Comparison of ENCODE assay signal across 20 mouse cellular contexts in the genomic region with DNA sequence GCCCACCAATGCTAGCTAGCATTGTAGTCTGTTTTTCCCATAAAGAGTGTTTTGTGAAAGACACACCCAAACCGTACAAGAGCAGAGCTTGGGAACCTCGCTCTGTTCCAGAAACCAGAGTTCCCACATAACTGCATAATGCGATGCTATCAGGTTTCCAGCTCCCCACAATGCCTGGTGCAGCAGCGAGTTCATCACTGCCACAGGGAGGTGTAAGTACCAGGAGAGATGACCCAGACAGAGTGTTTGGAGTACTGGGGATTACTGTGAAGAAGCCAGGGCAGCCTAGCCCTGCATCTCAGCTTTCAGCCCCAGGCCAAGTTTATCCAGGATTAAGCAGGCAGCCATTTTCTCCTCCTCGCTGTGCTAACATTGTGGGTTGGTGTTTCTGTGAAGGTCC. TPM values are rescaled to one million over a fixed set of nuclear protein-coding genes. Genes with fewer than 3 reads are reported as not detected.
DNase-seq lines count a peak whose midpoint lies in the region; ATAC-seq lines count a peak whose summit lies in the region.
"Had no signal": no experiment of that assay in that cellular context is flagged by ENCODE, and none has a peak within 500 bp of the region (broad histone marks: within the 10 kb centered on the region; RNA-seq: fewer than 3 reads in every experiment).

No protein-coding gene starts in this region.

- peaks cover 14% of the 10 kb centered on the region; the same call in 1 of the 2 replicates for H3K4me1 ChIP-seq in lung, embryonic 15.5 days
- H3K4me1 ChIP-seq in embryonic facial prominence, embryonic 15.5 days, result no peaks in the 10 kb centered on the region
- H3K4me1 ChIP-seq: liver, embryonic 13.5 days; neural tube, embryonic 15.5 days had no signal

- 0 out of 2 replicates have a peak overlapping the region, but pooled peaks have one; percentile 6 for H3K27ac ChIP-seq in lung, embryonic 15.5 days
- H3K27ac ChIP-seq in embryonic facial prominence, embryonic 15.5 days (replicated peaks), result peak overlapping the region; percentile 8; the same call in 1 of the 2 replicates
- H3K27ac ChIP-seq: heart, embryonic 15.5 days; hindbrain, embryonic 10.5 days; liver, embryonic 13.5 days; neural tube, embryonic 15.5 days had no signal

- H3K36me3 ChIP-seq in lung, embryonic 15.5 days, result no peaks in the 10 kb centered on the region
- no peaks in the 10 kb centered on the region for H3K36me3 ChIP-seq in embryonic facial prominence, embryonic 15.5 days
- H3K36me3 ChIP-seq: heart, embryonic 15.5 days; hindbrain, embryonic 10.5 days; liver, embryonic 13.5 days; neural tube, embryonic 15.5 days had no signal

- WGBS in lung, embryonic 15.5 days, result 55% methylated on average over 5 of the region's 5 CpGs
- 24% methylated on average over 5 of the region's 5 CpGs for WGBS in embryonic facial prominence, embryonic 15.5 days

- H3K9me3 ChIP-seq in lung, embryonic 15.5 days, result no peaks in the 10 kb centered on the region
- no peaks in the 10 kb centered on the region for H3K9me3 ChIP-seq in embryonic facial prominence, embryonic 15.5 days (replicated peaks)
- H3K9me3 ChIP-seq: heart, embryonic 15.5 days; hindbrain, embryonic 10.5 days; liver, embryonic 13.5 days; neural tube, embryonic 15.5 days had no signal

- DNase-seq in gastrocnemius, adult 18-20 months (ENCODE audit: low spot score), result peak; percentile 40
- no peak for DNase-seq in gastrocnemius, postnatal 10 days
- no peak for DNase-seq in lung, postnatal 36 days
- no peak for DNase-seq in layer of hippocampus, postnatal 25 days (ENCODE audit: extremely low spot score in 1 of 2, low spot score in 1 of 2)
- DNase-seq in heart, adult 18-20 months, result no peak
- DNase-seq: adrenal gland, adult 8-10 months; cerebellum, postnatal 10 days; forebrain, postnatal 0 days; kidney, adult 18-20 months; kidney, postnatal 36 days; layer of hippocampus, postnatal 36 days; liver, embryonic 13.5 days; lung, postnatal 14 days; thymus, postnatal 36 days had no signal

- ATAC-seq in lung, embryonic 15.5 days (ENCODE audit: borderline replicate concordance, extremely low read depth, low FRiP score, low TSS enrichment), result no peak
- ATAC-seq in embryonic facial prominence, embryonic 15.5 days (ENCODE audit: insufficient number of reproducible peaks, low FRiP score, low TSS enrichment, low read depth), result peak; percentile 90
- ATAC-seq: forebrain, postnatal 0 days had no signal

- H3K9ac ChIP-seq in lung, embryonic 15.5 days, result no peak overlapping the region
- H3K9ac ChIP-seq in embryonic facial prominence, embryonic 15.5 days, result no peak overlapping the region
- H3K9ac ChIP-seq: forebrain, postnatal 0 days; heart, embryonic 15.5 days; liver, embryonic 13.5 days; neural tube, embryonic 15.5 days had no signal

- no peaks in the 10 kb centered on the region for H3K27me3 ChIP-seq in lung, embryonic 15.5 days
- H3K27me3 ChIP-seq in embryonic facial prominence, embryonic 15.5 days, result no peaks in the 10 kb centered on the region
- H3K27me3 ChIP-seq: CH12.LX; heart, embryonic 15.5 days; liver, embryonic 13.5 days; neural tube, embryonic 15.5 days had no signal

- no peak overlapping the region for H3K4me2 ChIP-seq in lung, embryonic 15.5 days
- no peak overlapping the region for H3K4me2 ChIP-seq in embryonic facial prominence, embryonic 15.5 days (replicated peaks)
- H3K4me2 ChIP-seq: heart, embryonic 15.5 days; liver, embryonic 13.5 days; neural tube, embryonic 15.5 days had no signal

- H3K4me3 ChIP-seq in lung, embryonic 15.5 days, result no peak overlapping the region
- H3K4me3 ChIP-seq in embryonic facial prominence, embryonic 15.5 days (replicated peaks), result no peak overlapping the region
- H3K4me3 ChIP-seq: heart, embryonic 15.5 days; hindbrain, embryonic 10.5 days; liver, embryonic 13.5 days; neural tube, embryonic 15.5 days had no signal

RNA-seq across cellular contexts. Expression of gene Dut, which starts 28.6 kb away (rescaled TPM):
- total RNA-seq in gastrocnemius, adult 18-20 months (2021), result 1 to 10 TPM; 6.8 TPM
- 10 to 100 TPM; 20.9 to 21.0 TPM for total RNA-seq in gastrocnemius, postnatal 10 days (2021)
- 164 and 176 TPM in 2 replicates for polyA plus RNA-seq in lung, embryonic 15.5 days (2015; fragmentation: Nextera tagmentation; extraction: Ambion mirVana)
- 92.7 and 105 TPM in 2 replicates for polyA plus RNA-seq in embryonic facial prominence, embryonic 15.5 days (2015; fragmentation: Nextera tagmentation; extraction: Ambion mirVana)
- 10 to 100 TPM; 25.9 to 34.0 TPM for total RNA-seq in layer of hippocampus, postnatal 25 days (2021)
- 10 to 100 TPM; 31.9 to 32.5 TPM for total RNA-seq in heart, adult 18-20 months (2021)
